Mouse (Mus musculus) mesoderm, embryonic 11.5 days (tissue): ENCODE results near the gene Ska3.

Experiments
- DNase-seq: peaks from one replicate; pipeline ENCODE4 v3.0.0-alpha.2; 2012; ENCODE audit warnings: low read depth, low spot score

Gene Ska3

GRCm38 (mm10) chr14:57797991-57798931, 27.7 kb downstream of the Ska3 start, which contains the start of gene Sap18:
Gene Sap18 (plus strand): TSS chr14:57798180.
- peak; percentile 100 for DNase-seq

GRCm38 (mm10) chr14:57797551-57797950, 28.4 kb downstream of the Ska3 start:
- DNase-seq = no peak

- DNase-seq = no peak
Observed at GRCm38 (mm10) chr14:57791171-57791570, 34.8 kb downstream of the Ska3 start.

- DNase-seq = no peak
Observed at GRCm38 (mm10) chr14:57789759-57790158, 36.2 kb downstream of the Ska3 start.

GRCm38 (mm10) chr14:57789311-57789710, 36.7 kb downstream of the Ska3 start:
- no peak for DNase-seq

GRCm38 (mm10) chr14:57787406-57787805, 38.6 kb downstream of the Ska3 start:
- DNase-seq = no peak

GRCm38 (mm10) chr14:57772157-57772815, 53.7 kb downstream of the Ska3 start:
- DNase-seq = no peak

- DNase-seq = no peak
Observed at GRCm38 (mm10) chr14:57769102-57769501, 56.9 kb downstream of the Ska3 start.

GRCm38 (mm10) chr14:57760447-57761412, 65.3 kb downstream of the Ska3 start:
- peak; percentile 23 for DNase-seq

- DNase-seq = no peak
Observed at GRCm38 (mm10) chr14:57758237-57758636, 67.7 kb downstream of the Ska3 start, which contains the start of gene Lats2. Gene Lats2 (minus strand): TSS chr14:57758388.
